Mouse (Mus musculus) lung, embryonic 15.5 days (tissue): ENCODE results near the gene Lyve1. TPM values are rescaled to one million over a fixed set of nuclear protein-coding genes. Genes with fewer than 3 reads are reported as not detected.
A peak's percentile ranks its signal among the peaks of the same experiment; 100 is the strongest.
"Not testable (repeated sequence)": the region's sequence is repeated elsewhere in the genome, so short reads cannot be mapped to it uniquely, and the experiment has no call there.

Experiments used
- ATAC-seq: fragments of 200-750 bp; cut with Nextera tagmentation; 2 replicates; pipeline ENCODE4 v1.8.0; 2017; ENCODE audit warnings: moderate number of reproducible peaks, borderline replicate concordance; ENCODE audit not compliant: low FRiP score, low TSS enrichment; ENCODE audit errors: extremely low read depth
- H3K27ac ChIP-seq: fragments of 300-500 bp; sonication (generic); 2 replicates; pipeline ENCODE4 v1.5.1; 2015; ENCODE audit warnings: moderate library complexity, mild to moderate bottlenecking, inconsistent platforms
- H3K27me3 ChIP-seq: fragments of 300-500 bp; sonication (generic); 2 replicates; pipeline ENCODE4 v1.6.1; 2015; ENCODE audit warnings: inconsistent platforms
- H3K36me3 ChIP-seq: fragments of 300-500 bp; sonication (generic); 2 replicates; pipeline ENCODE4 v1.6.1; 2015; ENCODE audit warnings: inconsistent platforms
- H3K4me1 ChIP-seq: fragments of 300-500 bp; sonication (generic); 2 replicates; pipeline ENCODE4 v1.6.1; 2015; ENCODE audit warnings: inconsistent platforms
- H3K4me2 ChIP-seq: fragments of 300-500 bp; sonication (generic); 2 replicates; pipeline ENCODE4 v1.6.1; 2015; ENCODE audit warnings: inconsistent platforms, mild to moderate bottlenecking, moderate library complexity
- H3K4me3 ChIP-seq: fragments of 300-500 bp; sonication (generic); 2 replicates; pipeline ENCODE4 v1.5.1; 2015; ENCODE audit warnings: mild to moderate bottlenecking, inconsistent platforms
- H3K9ac ChIP-seq: fragments of 300-500 bp; sonication (generic); 2 replicates; pipeline ENCODE4 v1.6.1; 2015; ENCODE audit warnings: inconsistent platforms
- H3K9me3 ChIP-seq: fragments of 300-500 bp; sonication (generic); 2 replicates; pipeline ENCODE4 v1.6.1; 2016; ENCODE audit warnings: inconsistent platforms
- WGBS: fragments of 180-500 bp; shearing (Covaris S2); methylation state at CpG from one replicate; pipeline ENCODE4 v1.1.7; 2015; 5-methylcytosine and 5-hydroxymethylcytosine counted together
- polyA plus RNA-seq: library from polyadenylated mRNA; unstranded; fragments of >200 nt; fragmentation: Nextera tagmentation; extraction: Ambion mirVana; gene quantifications from 2 replicates; pipeline ENCODE4 v1.2.1, GENCODE M21; 2015

The Lyve1 gene
- 48.2 and 55.6 TPM in 2 replicates for polyA plus RNA-seq

DNA sequence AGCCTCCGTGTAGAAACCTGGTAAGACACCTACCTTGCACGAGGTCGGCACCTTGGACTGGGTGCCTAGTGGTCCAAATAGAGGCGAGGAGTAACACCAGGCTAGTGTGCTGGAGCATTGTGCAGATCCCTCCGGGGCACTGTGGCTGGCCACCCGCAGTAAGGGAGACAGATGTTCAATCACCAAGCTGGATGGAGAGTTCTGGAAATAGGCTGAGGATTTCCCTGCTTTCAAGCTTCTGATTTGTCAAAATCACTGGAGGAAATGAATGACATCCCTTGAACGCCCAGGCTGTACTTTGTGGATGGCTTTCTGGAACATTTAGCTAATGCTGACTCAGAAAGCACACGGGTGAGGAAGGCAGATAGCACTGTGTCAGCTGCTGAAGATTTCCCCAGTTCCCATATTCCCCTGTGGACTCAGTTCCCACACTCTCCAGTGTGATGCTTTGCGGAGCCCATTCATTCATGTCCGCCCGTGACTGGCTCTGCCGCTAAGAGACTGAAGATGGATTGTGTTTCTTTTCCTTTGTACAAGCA is at the start of gene Lyve1:
Gene Lyve1 (minus strand): TSS at position 489 of the 539 bp plus-strand sequence.
- no peaks in the 10 kb centered on the region for H3K9me3 ChIP-seq
- H3K9ac ChIP-seq, result peak within 1 kb of the TSS; percentile 36
- H3K4me2 ChIP-seq, result peak within 1 kb of the TSS; percentile 15; the same call in 1 of the 2 replicates
- 60% methylated on average over 12 of the region's 12 CpGs for WGBS
- H3K4me1 ChIP-seq, result peaks cover 23% of the 10 kb centered on the region
- ATAC-seq, result no peak
- H3K27ac ChIP-seq, result peak within 1 kb of the TSS; percentile 38
- no peaks in the 10 kb centered on the region for H3K27me3 ChIP-seq
- H3K4me3 ChIP-seq, result peak within 1 kb of the TSS; percentile 24
- H3K36me3 ChIP-seq, result no peaks in the 10 kb centered on the region

- Histone ChIP-seq H3K4me3 (no peak overlapping the region), H3K9ac (no peak overlapping the region), H3K9me3 (no peaks in the 10 kb centered on the region), H3K27me3 (no peaks in the 10 kb centered on the region), H3K4me1 (no peaks in the 10 kb centered on the region), H3K36me3 (no peaks in the 10 kb centered on the region), H3K4me2 (no peak overlapping the region), H3K27ac (no peak overlapping the region)
- WGBS, result 68% methylated on average over 8 of the region's 8 CpGs
- no peak for ATAC-seq
Measured at GRCm38 (mm10) chr7:110908209-110909144, 45.4 kb upstream of the Lyve1 start.

DNA sequence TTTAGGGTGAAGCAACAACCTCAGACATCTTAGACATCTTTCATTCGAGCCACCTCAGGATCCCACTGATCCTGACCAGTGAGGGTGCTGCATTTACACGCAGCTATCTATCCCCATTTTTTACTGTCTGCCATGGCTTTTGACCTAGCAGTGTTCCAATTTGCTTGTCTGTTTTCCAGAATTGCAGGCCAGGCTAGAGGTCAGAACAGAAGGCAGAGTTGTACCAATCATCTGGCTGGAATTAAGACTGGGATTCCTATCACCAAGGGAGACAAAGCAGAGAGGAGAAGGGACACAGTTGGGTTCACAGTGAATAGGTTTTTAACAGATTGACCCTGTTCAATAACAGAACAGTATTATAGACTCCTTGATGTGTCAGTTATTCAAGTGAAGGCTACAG is 43.5 kb upstream of the Lyve1 start:
- Histone ChIP-seq H3K4me1 (peaks cover 5% of the 10 kb centered on the region; the same call in 1 of the 2 replicates), H3K36me3 (no peaks in the 10 kb centered on the region), H3K4me3 (no peak overlapping the region), H3K9ac (no peak overlapping the region), H3K4me2 (no peak overlapping the region), H3K9me3 (no peaks in the 10 kb centered on the region), H3K27me3 (no peaks in the 10 kb centered on the region), H3K27ac (no peak overlapping the region)
- 73% methylated on average over 2 of the region's 2 CpGs for WGBS
- ATAC-seq, result no peak

DNA sequence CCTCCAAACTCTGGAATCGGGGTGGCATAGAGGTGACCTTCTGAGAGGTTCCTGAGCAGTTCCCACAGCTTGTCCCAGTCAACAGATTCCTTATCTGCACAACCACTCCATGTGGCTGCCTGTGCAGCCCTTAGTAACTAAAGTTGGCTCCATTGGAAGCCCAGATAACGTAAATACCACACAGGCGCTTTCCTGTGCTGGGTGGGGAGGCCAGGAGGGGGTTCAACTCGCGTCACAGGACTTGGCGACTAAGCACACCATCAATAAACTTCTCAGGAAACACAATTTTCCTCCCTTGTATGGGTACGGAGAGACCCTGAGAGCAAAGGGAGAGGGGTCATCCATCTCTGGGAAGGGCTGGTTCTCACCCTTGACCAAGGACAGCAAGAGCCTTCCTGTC is 40.2 kb upstream of the Lyve1 start:
- WGBS, result 43% methylated on average over 7 of the region's 7 CpGs
- Histone ChIP-seq H3K27me3 (no peaks in the 10 kb centered on the region), H3K9me3 (no peaks in the 10 kb centered on the region), H3K4me3 (no peak overlapping the region), H3K4me1 (peaks cover 5% of the 10 kb centered on the region; the same call in 1 of the 2 replicates), H3K4me2 (no peak overlapping the region), H3K9ac (no peak overlapping the region), H3K36me3 (no peaks in the 10 kb centered on the region), H3K27ac (peak overlapping the region; percentile 63)
- peak; percentile 55 for ATAC-seq

DNA sequence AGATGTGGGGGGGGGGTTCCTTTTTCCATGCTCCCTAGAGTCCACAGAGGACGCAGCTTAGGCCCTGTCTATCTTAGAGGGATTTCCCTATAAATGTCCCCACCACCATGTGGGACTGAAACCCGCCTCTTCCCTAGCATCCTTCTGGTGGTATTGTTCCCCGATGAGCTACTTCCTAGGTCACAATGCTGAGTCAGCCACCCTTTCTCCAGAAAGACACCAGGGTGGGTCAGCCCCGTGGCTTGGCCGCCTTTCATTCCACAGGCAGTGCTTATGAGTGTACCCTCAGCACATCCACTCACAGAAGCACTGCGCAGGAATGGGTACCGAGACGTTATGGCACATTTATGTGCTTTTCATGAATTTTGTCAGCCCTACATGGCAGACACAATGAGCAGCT is 34.2 kb upstream of the Lyve1 start:
- no peaks in the 10 kb centered on the region for H3K27me3 ChIP-seq
- 87% methylated on average over 8 of the region's 8 CpGs for WGBS
- ATAC-seq, result no peak
- H3K36me3 ChIP-seq, result no peaks in the 10 kb centered on the region
- no peak overlapping the region for H3K27ac ChIP-seq
- H3K4me1 ChIP-seq, result 0 out of 2 replicates have a peak, but pooled peaks cover 6% of the 10 kb centered on the region
- H3K9me3 ChIP-seq, result no peaks in the 10 kb centered on the region
- H3K4me3 ChIP-seq, result no peak overlapping the region
- no peak overlapping the region for H3K4me2 ChIP-seq
- H3K9ac ChIP-seq, result no peak overlapping the region

- Histone ChIP-seq H3K4me2 (no peak overlapping the region), H3K4me3 (no peak overlapping the region), H3K9ac (no peak overlapping the region), H3K27ac (no peak overlapping the region), H3K9me3 (no peaks in the 10 kb centered on the region), H3K36me3 (no peaks in the 10 kb centered on the region), H3K27me3 (no peaks in the 10 kb centered on the region), H3K4me1 (0 out of 2 replicates have a peak, but pooled peaks cover 6% of the 10 kb centered on the region)
- 87% methylated on average over 7 of the region's 7 CpGs for WGBS
- ATAC-seq, result no peak
Measured at GRCm38 (mm10) chr7:110896453-110896852, 33.4 kb upstream of the Lyve1 start.

DNA sequence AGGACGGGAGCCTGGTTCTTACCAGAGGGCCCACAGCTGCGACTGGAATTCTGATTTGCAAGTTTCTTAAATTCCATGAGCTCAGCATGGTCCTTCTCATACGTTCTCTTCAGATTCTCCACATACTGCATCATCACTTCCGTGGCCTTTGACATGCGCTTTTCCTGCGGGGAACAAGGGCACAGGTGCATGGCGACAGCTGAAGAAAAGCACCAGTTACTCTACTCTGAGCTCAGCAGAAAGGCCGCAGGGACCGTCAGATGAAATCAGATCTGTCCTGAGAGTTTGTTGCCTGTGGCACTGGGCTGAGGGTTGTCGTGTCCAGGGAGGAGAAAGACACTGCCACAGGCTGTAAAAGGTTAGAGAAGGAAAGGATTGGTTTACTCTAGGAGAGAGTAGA is 32.7 kb upstream of the Lyve1 start:
- WGBS, result 78% methylated on average over 10 of the region's 10 CpGs
- H3K36me3 ChIP-seq, H3K9ac ChIP-seq, ATAC-seq, H3K4me3 ChIP-seq, H3K27me3 ChIP-seq, H3K27ac ChIP-seq, H3K4me2 ChIP-seq, H3K9me3 ChIP-seq, H3K4me1 ChIP-seq: not testable (repeated sequence)

DNA sequence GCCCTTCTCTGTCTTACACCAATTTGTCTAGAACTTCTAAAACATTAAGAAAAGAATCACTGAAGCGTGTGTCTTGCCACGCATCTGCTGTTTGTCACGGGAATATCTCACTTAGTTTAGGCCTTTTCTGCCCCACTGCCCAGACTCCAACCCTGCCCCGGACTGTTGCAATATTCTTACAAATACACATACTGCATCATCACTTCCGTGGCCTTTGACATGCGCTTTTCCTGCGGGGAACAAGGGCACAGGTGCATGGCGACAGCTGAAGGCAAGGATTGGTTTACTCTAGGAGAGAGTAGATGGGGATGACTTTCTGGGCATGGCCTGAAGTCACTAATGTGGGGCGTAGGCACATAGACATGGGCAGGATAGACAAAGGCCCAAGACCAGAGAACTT is 31.6 kb upstream of the Lyve1 start:
- no peak for ATAC-seq
- Histone ChIP-seq H3K4me1 (0 out of 2 replicates have a peak, but pooled peaks cover 6% of the 10 kb centered on the region), H3K9ac (no peak overlapping the region), H3K27ac (peak overlapping the region; percentile 64; the same call in 1 of the 2 replicates), H3K27me3 (no peaks in the 10 kb centered on the region), H3K9me3 (no peaks in the 10 kb centered on the region), H3K4me2 (no peak overlapping the region), H3K36me3 (no peaks in the 10 kb centered on the region), H3K4me3 (no peak overlapping the region)
- 77% methylated on average over 9 of the region's 9 CpGs for WGBS

- H3K9me3 ChIP-seq, result no peaks in the 10 kb centered on the region
- H3K27ac ChIP-seq, result peak overlapping the region; percentile 64
- WGBS, result 19% methylated on average over 10 of the region's 10 CpGs
- H3K4me3 ChIP-seq, result no peak overlapping the region
- peak; percentile 35; the same call in 1 of the 2 replicates for ATAC-seq
- no peak overlapping the region for H3K9ac ChIP-seq
- no peak overlapping the region for H3K4me2 ChIP-seq
- H3K36me3 ChIP-seq, result no peaks in the 10 kb centered on the region
- H3K27me3 ChIP-seq, result no peaks in the 10 kb centered on the region
- 0 out of 2 replicates have a peak, but pooled peaks cover 6% of the 10 kb centered on the region for H3K4me1 ChIP-seq
Measured at GRCm38 (mm10) chr7:110893943-110894610, 31.0 kb upstream of the Lyve1 start.

GRCm38 (mm10) chr7:110891501-110891986 is 28.5 kb upstream of the Lyve1 start:
- WGBS, result 64% methylated on average over 9 of the region's 9 CpGs
- Histone ChIP-seq H3K4me3 (no peak overlapping the region), H3K4me1 (0 out of 2 replicates have a peak, but pooled peaks cover 6% of the 10 kb centered on the region), H3K27ac (no peak overlapping the region), H3K9ac (no peak overlapping the region), H3K27me3 (no peaks in the 10 kb centered on the region), H3K36me3 (no peaks in the 10 kb centered on the region), H3K9me3 (no peaks in the 10 kb centered on the region), H3K4me2 (no peak overlapping the region)
- no peak for ATAC-seq

DNA sequence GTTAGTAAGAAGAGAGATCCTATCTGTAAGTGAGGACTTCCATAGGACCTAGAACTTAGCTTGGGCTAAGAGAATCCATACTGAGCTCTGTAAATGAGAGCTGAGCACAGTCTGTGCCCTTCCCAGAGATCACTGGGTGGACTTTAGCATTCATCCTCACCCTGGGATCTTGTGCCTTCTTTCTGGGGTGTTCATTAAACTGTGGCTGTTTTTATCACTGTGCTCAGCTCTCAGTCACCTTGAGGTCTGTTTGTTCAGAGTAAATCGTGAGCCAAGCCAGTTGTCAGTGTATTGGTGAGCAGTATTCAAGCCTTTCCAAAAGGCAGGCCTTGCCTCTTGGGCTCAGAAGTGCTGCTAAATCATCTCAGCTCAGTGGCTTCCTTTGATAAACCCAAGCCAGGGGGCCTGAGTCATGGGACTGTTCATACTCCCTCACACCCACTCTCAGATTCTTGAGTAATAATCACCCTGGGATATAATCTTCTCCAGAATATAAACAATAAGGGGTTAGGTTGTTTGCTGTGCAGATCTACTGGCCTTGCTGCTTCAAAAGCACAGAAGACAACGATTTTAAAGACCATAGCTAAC is 18.8 kb upstream of the Lyve1 start:
- H3K9me3 ChIP-seq, result no peaks in the 10 kb centered on the region
- no peak overlapping the region for H3K4me2 ChIP-seq
- H3K27ac ChIP-seq, result no peak overlapping the region
- no peak overlapping the region for H3K4me3 ChIP-seq
- no peak for ATAC-seq
- no peak overlapping the region for H3K9ac ChIP-seq
- H3K27me3 ChIP-seq, result no peaks in the 10 kb centered on the region
- WGBS, result 70% methylated on average over 2 of the region's 2 CpGs
- H3K36me3 ChIP-seq, result no peaks in the 10 kb centered on the region
- no peaks in the 10 kb centered on the region for H3K4me1 ChIP-seq
